Mouse (Mus musculus) MN1 (cell line): ENCODE results near the gene Cfap52.

Source experiments
- DNase-seq: peaks from one replicate; pipeline ENCODE4 v3.0.0-alpha.2; 2016; ENCODE audit warnings: low spot score

Gene Cfap52

GRCm38 (mm10) chr11:67965242-67965883 lies at the start of gene Cfap52:
Gene Cfap52 (minus strand): TSS chr11:67965651.
- peak; percentile 74 for DNase-seq

- DNase-seq: peak; percentile 76
Observed at GRCm38 (mm10) chr11:68012207-68012606, 46.8 kb upstream of the Cfap52 start.

DNA sequence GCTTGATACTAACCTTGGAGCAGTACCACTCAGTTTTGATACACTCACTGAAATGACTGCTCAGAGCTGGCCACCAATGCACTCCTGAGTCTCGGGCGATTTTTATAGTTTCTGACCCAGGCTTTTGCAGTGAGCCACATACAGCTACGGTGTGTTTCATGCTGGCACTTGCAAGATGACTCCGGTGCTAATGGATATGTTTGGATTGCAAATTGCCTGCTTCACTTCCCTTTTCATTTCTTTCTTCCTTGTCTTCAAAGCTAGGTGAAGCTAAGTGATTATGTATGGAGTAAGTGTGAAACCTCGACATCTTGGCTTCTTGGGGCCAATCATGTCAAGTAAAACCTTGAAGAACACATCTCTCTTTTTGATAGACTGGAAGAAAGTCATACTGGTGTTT lies 43.9 kb upstream of the Cfap52 start:
- no peak for DNase-seq

DNA sequence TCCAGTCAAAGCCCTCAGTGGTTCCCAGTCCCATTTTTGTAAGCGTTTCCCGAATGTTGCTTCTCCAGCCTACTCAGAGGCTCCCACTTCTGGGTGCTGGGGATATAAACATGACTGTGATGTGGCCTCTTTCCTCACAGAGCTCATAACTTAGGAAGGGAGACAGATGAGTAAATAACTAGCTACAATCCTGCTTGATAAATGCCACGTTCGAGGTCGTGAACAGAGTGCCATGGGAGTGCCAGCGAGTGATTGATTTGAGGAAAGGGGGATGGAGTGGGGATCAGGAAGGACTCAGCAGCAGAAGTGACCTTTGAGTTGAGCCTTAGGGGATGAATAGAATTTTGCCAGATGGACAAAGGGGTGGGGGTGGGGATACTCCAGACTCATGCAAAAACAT lies 42.2 kb upstream of the Cfap52 start:
- no peak for DNase-seq

DNA sequence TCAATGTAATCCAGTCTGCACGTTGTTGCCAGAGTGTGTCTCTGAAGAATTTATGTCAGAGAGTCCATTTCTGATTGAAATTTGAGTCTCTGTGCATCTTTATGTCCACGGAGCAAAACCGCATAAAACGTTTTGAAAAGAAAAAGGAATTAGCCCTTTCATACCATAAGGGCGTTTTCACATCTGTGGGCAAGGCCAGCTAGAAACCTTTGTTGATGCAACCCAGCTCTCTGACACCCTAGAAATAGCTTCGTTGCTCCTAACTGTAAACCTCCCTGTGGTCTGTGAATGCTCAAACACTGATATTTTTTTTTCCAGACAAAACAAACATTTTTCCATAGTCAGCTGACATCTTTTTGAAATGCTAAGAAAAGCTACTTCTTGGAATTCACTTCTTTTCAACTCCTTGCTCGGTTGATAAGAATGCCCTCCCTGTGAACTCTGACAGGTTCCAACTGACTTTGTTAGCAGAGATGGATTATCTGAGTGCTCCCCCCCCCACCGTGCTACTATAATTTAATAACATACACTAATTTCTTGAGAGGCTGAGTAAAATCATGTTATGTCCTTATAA lies 40.9 kb upstream of the Cfap52 start:
- no peak for DNase-seq

GRCm38 (mm10) chr11:68004191-68004590 lies 38.7 kb upstream of the Cfap52 start:
- peak; percentile 64 for DNase-seq

DNA sequence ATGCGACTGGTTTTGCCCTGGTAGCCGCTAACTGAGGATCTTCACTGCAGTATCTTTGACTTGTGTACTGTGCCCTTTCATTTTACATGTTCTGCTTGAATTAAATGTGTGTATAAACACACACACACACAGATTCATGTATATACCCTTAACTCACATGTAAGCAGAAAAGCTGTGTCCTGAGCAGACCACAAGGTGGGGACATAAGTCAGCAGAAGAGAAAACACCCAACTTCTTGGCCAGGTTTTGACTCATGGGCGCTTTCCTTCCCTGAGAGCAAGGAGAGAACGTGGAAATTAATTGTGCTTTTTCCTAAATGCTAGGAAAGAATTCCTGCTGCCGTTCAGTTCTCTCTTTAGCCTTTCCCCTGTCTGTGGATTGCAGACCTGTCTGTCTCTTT lies 34.2 kb upstream of the Cfap52 start:
- peak; percentile 40 for DNase-seq

DNA sequence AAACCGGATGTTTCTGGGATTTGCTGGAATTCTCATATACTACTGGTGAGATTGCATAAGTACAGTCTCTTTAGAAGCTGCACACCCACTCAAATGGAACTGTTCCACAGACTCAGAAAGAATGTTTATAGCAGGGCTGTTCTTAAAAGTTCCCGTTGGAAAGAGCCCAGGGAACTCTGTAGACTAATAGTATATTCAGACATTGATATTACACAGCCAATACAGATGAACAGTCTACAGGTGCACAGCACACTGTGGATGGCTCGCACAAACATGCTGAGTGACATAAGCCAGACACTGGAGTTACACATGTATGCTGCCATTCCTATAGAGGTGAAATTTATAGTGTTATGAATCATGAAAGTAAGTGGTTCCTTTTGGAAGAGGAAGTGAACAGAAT lies 33.5 kb upstream of the Cfap52 start:
- DNase-seq: no peak

DNA sequence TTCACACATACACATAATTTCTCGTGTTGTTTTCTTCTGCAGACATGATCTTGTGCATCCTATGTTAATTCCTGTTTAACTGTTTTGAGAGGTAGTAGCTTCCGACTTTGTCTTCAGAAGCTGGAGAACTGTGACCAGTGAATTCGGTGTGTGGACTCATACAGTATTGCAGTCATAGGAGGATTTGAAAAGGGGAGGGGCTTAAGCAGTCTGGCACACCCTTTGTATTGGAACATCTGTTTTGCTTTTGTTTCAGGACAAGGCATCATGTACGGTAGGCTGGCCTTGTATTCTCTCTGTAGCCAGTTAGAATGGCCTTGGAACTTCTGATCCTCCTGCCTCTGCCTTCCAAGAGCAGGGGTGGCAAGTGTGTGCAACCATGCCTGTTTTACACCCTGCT lies 30.5 kb upstream of the Cfap52 start:
- no peak for DNase-seq

- no peak for DNase-seq
Observed at GRCm38 (mm10) chr11:67991240-67991639, 25.8 kb upstream of the Cfap52 start.

DNA sequence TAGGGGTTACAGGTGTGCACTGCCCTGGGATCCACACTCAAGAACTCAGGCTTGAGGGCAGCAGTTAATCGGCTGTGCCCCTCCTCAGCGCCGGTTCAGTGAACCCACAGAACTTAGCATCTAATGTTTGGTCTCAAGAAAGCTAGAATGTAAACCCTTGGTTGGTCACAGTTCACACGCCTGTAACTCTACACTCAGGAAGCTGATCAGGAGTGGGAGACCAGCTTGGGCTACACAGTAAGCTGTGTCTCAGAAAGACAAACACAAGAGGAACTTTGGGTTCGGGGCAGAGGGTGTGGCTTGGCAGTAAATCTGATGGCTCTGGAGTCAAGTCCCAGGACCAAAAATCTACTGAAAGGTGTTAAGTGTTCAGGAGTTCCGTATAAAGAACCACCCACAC lies 18.1 kb upstream of the Cfap52 start:
- DNase-seq: no peak

- peak; percentile 68 for DNase-seq
Observed at GRCm38 (mm10) chr11:67975252-67975651, 9.8 kb upstream of the Cfap52 start.

DNA sequence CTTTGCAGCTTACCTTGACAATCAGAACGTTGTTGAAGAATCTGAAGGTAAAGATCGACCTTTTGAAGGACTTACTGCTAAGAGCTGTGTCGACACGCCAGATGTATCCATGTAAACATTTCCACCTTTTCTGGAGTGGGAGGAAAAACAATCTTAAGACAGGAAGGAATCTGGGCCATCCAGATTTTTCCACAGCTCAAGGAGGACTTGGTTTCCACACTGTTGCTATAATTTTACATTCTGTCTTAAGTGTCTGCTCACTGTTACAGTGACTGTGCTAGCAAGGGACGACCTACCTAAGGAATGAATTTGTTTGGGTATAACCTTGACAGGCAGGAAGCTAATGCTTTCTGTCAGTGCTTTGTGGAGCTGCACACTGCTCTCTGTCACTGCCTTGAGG lies 7.8 kb upstream of the Cfap52 start:
- no peak for DNase-seq

GRCm38 (mm10) chr11:67972606-67973005 lies 7.2 kb upstream of the Cfap52 start:
- no peak for DNase-seq

GRCm38 (mm10) chr11:67967831-67968230 lies 2.4 kb upstream of the Cfap52 start:
- no peak for DNase-seq

DNA sequence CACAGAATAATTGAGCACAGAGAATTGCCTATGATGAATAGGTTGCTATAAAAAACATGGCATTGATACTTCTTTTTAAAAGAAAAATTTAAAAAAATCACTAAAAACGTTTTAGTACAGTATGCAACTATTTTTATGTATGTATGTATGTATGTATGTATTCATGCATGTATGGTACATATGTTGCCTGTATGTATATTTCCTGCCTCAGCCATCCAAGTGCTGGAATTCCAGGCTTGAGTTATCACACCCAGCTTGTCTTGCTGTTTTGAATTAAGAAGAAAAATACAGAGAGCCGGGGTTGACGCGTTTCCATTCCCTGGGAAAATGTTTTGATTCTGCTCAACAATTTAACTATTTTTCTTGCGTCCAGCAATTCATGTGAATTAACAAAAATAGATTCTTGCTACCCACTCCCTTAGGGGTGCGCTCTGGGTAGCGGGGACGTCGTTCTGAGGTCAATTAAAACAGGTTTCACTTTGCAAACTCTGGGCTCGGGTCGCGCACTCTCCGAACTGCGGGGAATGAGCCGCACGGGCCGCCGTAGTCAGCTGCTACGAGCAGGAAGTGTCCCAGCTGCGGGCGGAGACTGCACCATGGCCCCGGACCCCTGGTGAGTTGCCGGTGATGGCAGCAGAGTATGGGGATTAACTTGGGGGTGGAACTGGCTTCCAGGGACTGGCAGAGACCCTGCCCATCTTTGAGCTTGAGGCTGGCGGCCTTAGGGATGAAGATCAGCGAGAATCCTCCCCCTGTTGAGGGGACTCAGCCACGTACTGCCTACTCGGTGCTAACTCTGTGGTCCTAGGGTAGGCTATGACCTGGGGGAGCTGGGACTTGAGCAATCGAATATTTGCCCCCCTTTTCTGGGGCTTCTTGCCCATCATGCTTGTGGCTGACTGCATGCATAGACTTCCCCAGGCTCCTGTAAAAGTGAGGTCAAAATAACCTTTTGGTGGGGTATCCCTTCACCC lies 741 bp upstream of the Cfap52 start, which contains the start of gene Stx8:
Gene Stx8, plus strand, starts transcription at position 289 of the 974 bp plus-strand sequence.
- DNase-seq: peak; percentile 80

DNA sequence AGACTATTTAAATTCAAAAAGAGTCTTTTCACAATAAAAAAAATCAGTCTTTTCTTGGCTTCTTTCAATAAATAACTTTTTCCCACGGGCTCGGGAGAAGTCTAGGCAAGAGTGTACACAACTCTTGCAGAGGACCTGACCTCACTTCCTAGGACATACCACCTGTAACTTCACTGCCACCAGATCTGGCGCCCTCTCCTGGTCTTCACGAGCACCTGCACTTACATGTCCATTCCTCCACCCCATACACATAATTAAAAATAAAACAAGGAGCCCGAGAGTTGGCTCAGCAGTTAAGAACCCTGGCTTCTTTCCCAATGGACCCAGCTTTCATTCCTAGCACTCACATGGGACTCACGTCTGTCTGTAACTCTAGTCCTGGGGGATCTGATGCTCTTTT lies 1.3 kb downstream of the Cfap52 start:
- no peak for DNase-seq

DNA sequence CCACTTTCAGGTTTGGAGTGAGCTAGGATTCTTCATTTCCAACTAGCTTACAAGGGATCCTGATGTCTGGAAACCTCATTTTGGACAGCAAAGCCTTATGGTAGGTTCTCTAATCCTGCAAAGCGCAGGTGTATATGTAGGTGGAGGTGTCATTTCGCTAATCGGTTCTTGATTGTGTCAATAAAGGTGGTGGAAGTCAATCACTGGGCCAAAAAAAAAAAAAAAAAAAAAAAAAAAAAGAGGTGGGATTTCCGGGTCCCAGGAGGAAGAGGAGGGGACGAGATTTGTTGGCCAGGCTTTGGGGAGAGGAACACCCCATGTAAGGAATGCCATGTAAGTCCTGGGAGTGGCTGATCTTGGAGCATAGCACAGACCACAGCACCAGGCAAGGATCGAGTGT lies 11.0 kb downstream of the Cfap52 start:
- no peak for DNase-seq

DNA sequence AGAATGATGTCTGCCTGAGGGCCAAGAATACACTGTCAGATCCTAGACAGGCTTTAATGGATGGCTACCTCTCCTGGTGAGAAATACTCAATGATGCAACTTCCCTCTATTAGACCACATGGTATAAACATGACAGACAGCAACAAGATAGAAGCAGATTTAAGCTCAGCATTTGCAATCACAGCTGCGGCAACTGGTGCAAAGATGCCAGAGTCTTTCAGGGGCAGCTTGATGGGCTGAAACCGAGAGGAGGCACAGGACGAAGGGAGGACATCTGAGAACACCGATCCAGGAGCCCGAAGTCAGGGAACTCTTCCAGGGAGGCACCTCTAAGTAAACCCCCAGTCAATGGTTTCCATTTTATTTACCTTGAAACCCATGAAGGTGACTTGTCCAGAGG lies 11.8 kb downstream of the Cfap52 start:
- DNase-seq: no peak

DNA sequence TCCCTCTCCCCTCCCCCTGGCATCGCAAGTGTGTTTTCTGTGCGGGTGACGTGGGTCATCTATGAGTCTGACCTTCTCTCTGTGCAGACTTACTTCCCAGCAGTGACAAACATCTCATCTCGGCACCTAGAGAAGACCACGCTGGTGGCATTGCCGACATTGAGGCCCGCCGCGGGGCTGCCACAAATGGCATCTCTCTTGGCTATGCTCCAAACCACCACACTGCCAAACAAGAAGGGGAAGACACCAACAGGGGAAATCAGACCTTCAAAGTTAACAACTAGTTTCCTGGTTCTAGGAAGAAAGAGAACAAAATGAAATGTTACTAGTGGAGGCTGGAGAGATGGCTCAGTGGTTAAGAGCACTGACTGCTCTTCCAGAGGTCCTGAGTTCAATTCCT lies 16.0 kb downstream of the Cfap52 start:
- DNase-seq: no peak

- no peak for DNase-seq
Observed at GRCm38 (mm10) chr11:67948229-67948628, 17.2 kb downstream of the Cfap52 start.

GRCm38 (mm10) chr11:67932156-67932555 lies 33.3 kb downstream of the Cfap52 start:
- no peak for DNase-seq
